Mouse (Mus musculus) hindbrain, embryonic 11.5 days (tissue): Measurements from ENCODE around the gene Dusp11. TPM values are rescaled to one million over a fixed set of nuclear protein-coding genes. Genes with fewer than 3 reads are reported as not detected.
"Not testable (repeated sequence)": the region's sequence is repeated elsewhere in the genome, so short reads cannot be mapped to it uniquely, and the experiment has no call there.

Experiments
- ATAC-seq: fragments of 200-750 bp; cut with Nextera tagmentation; 2 replicates; pipeline ENCODE4 v1.8.0; 2017; ENCODE audit warnings: mild to moderate bottlenecking, moderate TSS enrichment, moderate library complexity; ENCODE audit not compliant: low FRiP score
- DNase-seq: peaks from one replicate; pipeline ENCODE4 v3.0.0-alpha.2; 2015; ENCODE audit warnings: low spot score
- H3K27ac ChIP-seq: fragments of 300-500 bp; sonication (generic); 2 replicates; pipeline ENCODE4 v1.5.1; 2014; ENCODE audit warnings: mild to moderate bottlenecking, low read depth, low read length
- H3K27me3 ChIP-seq: fragments of 300-500 bp; sonication (generic); 2 replicates; pipeline ENCODE4 v1.6.1; 2014; ENCODE audit warnings: mild to moderate bottlenecking, low read length, moderate library complexity, mixed read lengths; ENCODE audit not compliant: control insufficient read depth, insufficient read depth
- H3K36me3 ChIP-seq: fragments of 300-500 bp; sonication (generic); 2 replicates; pipeline ENCODE4 v1.6.1; 2014; ENCODE audit warnings: mild to moderate bottlenecking, low read length, moderate library complexity, mixed read lengths; ENCODE audit not compliant: control insufficient read depth, insufficient read depth
- H3K4me1 ChIP-seq: fragments of 300-500 bp; sonication (generic); replicated peaks from 2 replicates; pipeline ENCODE4 v1.6.1; 2014; ENCODE audit warnings: low read length, mixed read lengths; ENCODE audit not compliant: control insufficient read depth, insufficient read depth
- H3K4me2 ChIP-seq: fragments of 300-500 bp; sonication (generic); replicated peaks from 2 replicates; pipeline ENCODE4 v1.6.1; 2014; ENCODE audit warnings: mild to moderate bottlenecking, low read depth, low read length
- H3K4me3 ChIP-seq: fragments of 300-500 bp; sonication (generic); 2 replicates; pipeline ENCODE4 v1.5.1; 2014; ENCODE audit warnings: low read depth, low read length
- H3K9ac ChIP-seq: fragments of 300-500 bp; sonication (generic); 2 replicates; pipeline ENCODE4 v1.6.1; 2014; ENCODE audit warnings: low read depth, low read length
- H3K9me3 ChIP-seq: fragments of 300-500 bp; sonication (generic); 2 replicates; pipeline ENCODE4 v1.6.1; 2016; ENCODE audit warnings: low read length; ENCODE audit not compliant: control insufficient read depth
- WGBS: fragments of 180-500 bp; shearing (Covaris S2); extraction: QIAGEN DNeasy Blood & Tissue Kit; methylation state at CpG from one replicate; pipeline ENCODE4 v1.1.7; 2014; 5-methylcytosine and 5-hydroxymethylcytosine counted together
- polyA plus RNA-seq: library from polyadenylated mRNA; unstranded; fragments of >200 nt; fragmentation: Nextera tagmentation; extraction: Ambion mirVana; gene quantifications from 2 replicates; pipeline ENCODE4 v1.2.1, GENCODE M21; 2014

Gene Dusp11
- polyA plus RNA-seq, 1 experiment from 2014 or later, result 54.3 TPM

DNA sequence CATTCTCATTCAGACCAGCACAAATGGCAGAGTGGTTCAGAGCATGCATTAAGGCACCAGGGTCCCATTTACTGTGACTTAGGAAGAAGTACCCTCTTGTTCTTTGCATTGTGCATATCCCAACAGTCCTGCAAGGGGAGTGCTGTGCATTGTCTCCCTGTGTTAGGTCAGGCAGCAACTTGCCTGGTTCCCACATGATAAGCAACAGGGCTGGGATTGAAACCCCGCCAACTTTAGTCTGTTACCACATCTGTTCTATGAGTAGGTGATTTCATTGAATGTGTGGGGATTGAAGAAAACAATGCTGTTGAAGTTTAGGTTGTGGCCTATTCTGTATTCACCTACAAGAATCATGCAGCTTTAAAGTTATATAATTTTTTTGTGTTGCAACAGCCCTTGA lies 34.8 kb downstream of the Dusp11 start:
- Histone ChIP-seq H3K27ac (no peak overlapping the region), H3K4me2 (no peak overlapping the region), H3K4me3 (no peak overlapping the region), H3K9me3 (no peaks in the 10 kb centered on the region), H3K36me3 (peaks cover 13% of the 10 kb centered on the region), H3K9ac (no peak overlapping the region), H3K27me3 (no peaks in the 10 kb centered on the region), H3K4me1 (no peaks in the 10 kb centered on the region)
- DNase-seq, result no peak
- ATAC-seq, result no peak
- WGBS, result 93% methylated on average over 1 of the region's 1 CpGs

GRCm38 (mm10) chr6:85923643-85924042 lies 37.8 kb downstream of the Dusp11 start:
- H3K27ac ChIP-seq, result no peak overlapping the region
- ATAC-seq (no peak), DNase-seq (no peak)
- WGBS, result 90% methylated on average over 1 of the region's 1 CpGs
- H3K9ac ChIP-seq, result no peak overlapping the region
- no peaks in the 10 kb centered on the region for H3K4me1 ChIP-seq
- no peak overlapping the region for H3K4me3 ChIP-seq
- H3K27me3 ChIP-seq, result no peaks in the 10 kb centered on the region
- H3K9me3 ChIP-seq, result no peaks in the 10 kb centered on the region
- H3K4me2 ChIP-seq, result no peak overlapping the region
- peaks cover 13% of the 10 kb centered on the region for H3K36me3 ChIP-seq

GRCm38 (mm10) chr6:85919401-85919800 lies 42.1 kb downstream of the Dusp11 start:
- no peak for ATAC-seq
- Histone ChIP-seq H3K4me1 (no peaks in the 10 kb centered on the region), H3K4me2 (no peak overlapping the region), H3K27ac (no peak overlapping the region), H3K9me3 (no peaks in the 10 kb centered on the region), H3K9ac (no peak overlapping the region), H3K27me3 (no peaks in the 10 kb centered on the region), H3K4me3 (no peak overlapping the region), H3K36me3 (0 out of 2 replicates have a peak, but pooled peaks cover 2% of the 10 kb centered on the region)
- DNase-seq, result no peak
- WGBS, result 94% methylated on average over 4 of the region's 4 CpGs

DNA sequence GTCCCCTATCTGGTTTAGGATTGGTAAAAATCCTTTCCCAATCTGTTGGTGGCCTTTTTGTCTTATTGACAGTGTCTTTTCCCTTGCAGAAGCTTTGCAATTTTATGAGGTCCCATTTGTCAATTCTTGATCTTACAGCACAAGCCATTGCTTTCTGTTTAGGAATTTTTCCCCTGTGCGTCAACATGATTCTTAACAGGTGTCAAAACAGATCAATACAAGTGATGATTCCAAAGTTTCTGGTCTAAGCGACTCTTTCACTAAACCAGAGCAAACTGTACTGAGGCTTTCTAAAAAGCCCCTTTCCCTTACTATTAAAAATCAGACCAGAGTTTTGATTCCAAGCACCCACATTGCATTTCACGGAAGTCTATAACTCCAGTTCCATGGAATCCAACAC lies 43.1 kb downstream of the Dusp11 start:
- H3K4me2 ChIP-seq, H3K4me1 ChIP-seq, H3K27me3 ChIP-seq, H3K9me3 ChIP-seq, H3K9ac ChIP-seq, H3K4me3 ChIP-seq, H3K27ac ChIP-seq, ATAC-seq, DNase-seq, H3K36me3 ChIP-seq: not testable (repeated sequence)
- WGBS, result 93% methylated on average over 3 of the region's 3 CpGs

DNA sequence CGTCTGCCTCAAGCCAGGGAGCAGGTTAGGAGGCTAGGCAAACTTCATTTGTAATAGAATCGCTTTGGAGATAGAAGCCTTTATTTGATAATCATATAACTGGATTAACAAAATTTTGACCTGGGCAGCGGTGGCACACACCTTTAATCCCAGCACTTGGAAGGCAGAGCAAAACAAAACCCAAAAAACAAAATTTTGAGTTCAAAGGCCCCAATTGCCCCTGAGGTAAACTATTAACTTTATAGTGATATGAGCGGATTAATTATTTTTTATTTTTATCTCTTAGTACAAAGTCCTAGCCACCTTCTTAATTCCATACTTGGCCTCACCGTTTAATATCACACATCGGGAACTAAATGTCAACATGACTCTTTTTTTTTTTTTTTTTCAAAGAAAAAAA lies 44.9 kb downstream of the Dusp11 start:
- Histone ChIP-seq H3K9ac (peak overlapping the region; percentile 74), H3K4me2 (peak overlapping the region; percentile 70), H3K9me3 (no peaks in the 10 kb centered on the region), H3K27ac (peak overlapping the region; percentile 68; the same call in 1 of the 2 replicates), H3K27me3 (no peaks in the 10 kb centered on the region), H3K4me1 (no peaks in the 10 kb centered on the region), H3K36me3 (no peaks in the 10 kb centered on the region), H3K4me3 (peak overlapping the region; percentile 56)
- DNase-seq, result no peak
- 87% methylated on average over 6 of the region's 6 CpGs for WGBS
- ATAC-seq, result no peak

- not testable (repeated sequence) for H3K27me3 ChIP-seq, H3K4me1 ChIP-seq, H3K9me3 ChIP-seq, H3K36me3 ChIP-seq
- ATAC-seq, result peak; percentile 97
- DNase-seq, result peak; percentile 89
- peak within 1 kb of the TSS; percentile 74 for H3K9ac ChIP-seq
- peak within 1 kb of the TSS; percentile 68 for H3K27ac ChIP-seq
- H3K4me3 ChIP-seq, result peak within 1 kb of the TSS; percentile 56
- peak within 1 kb of the TSS; percentile 70 for H3K4me2 ChIP-seq
- WGBS, result under 1% methylated on average over 58 of the region's 61 CpGs
These were observed 45.6 kb downstream of the Dusp11 start, which contains the start of gene Nat8f1 for GRCm38 (mm10) chr6:85915539-85916513. Nat8f1 (minus strand) TSS chr6:85915687.

- Histone ChIP-seq H3K27ac (peak overlapping the region; percentile 67; the same call in 1 of the 2 replicates), H3K4me1 (no peaks in the 10 kb centered on the region), H3K4me3 (peak overlapping the region; percentile 56), H3K9ac (peak overlapping the region; percentile 74), H3K36me3 (no peaks in the 10 kb centered on the region), H3K9me3 (no peaks in the 10 kb centered on the region), H3K4me2 (peak overlapping the region; percentile 50), H3K27me3 (no peaks in the 10 kb centered on the region)
- 10% methylated on average over 11 of the region's 11 CpGs for WGBS
- DNase-seq (no peak), ATAC-seq (peak; percentile 7; the same call in 1 of the 2 replicates)
These were observed 46.3 kb downstream of the Dusp11 start for GRCm38 (mm10) chr6:85915141-85915538.

GRCm38 (mm10) chr6:85911587-85911986 lies 49.9 kb downstream of the Dusp11 start, which contains the start of gene Tprkb:
Tprkb (plus strand) TSS chr6:85911865.
- Histone ChIP-seq H3K27me3 (no peaks in the 10 kb centered on the region), H3K4me1 (no peaks in the 10 kb centered on the region), H3K9ac (no peak within 1 kb of the TSS), H3K9me3 (no peaks in the 10 kb centered on the region), H3K36me3 (no peaks in the 10 kb centered on the region), H3K27ac (no peak within 1 kb of the TSS), H3K4me2 (no peak within 1 kb of the TSS), H3K4me3 (no peak within 1 kb of the TSS)
- 88% methylated on average over 3 of the region's 3 CpGs for WGBS
- ATAC-seq (no peak), DNase-seq (no peak)

GRCm38 (mm10) chr6:85909704-85910103 lies 51.8 kb downstream of the Dusp11 start:
- Histone ChIP-seq H3K36me3 (no peaks in the 10 kb centered on the region), H3K4me3 (no peak overlapping the region), H3K9ac (no peak overlapping the region), H3K27ac (no peak overlapping the region), H3K4me2 (no peak overlapping the region), H3K9me3 (no peaks in the 10 kb centered on the region), H3K4me1 (no peaks in the 10 kb centered on the region), H3K27me3 (no peaks in the 10 kb centered on the region)
- DNase-seq, result no peak
- WGBS, result 90% methylated on average over 1 of the region's 1 CpGs
- ATAC-seq, result no peak
